Mouse (Mus musculus) megakaryocyte, embryonic 14.5 days (primary cell): Measurements from ENCODE around the gene Tprgl. TPM values are rescaled to one million over a fixed set of nuclear protein-coding genes. Genes with fewer than 3 reads are reported as not detected.

ENCODE experiments used
- H3K27me3 ChIP-seq: replicated peaks from 2 replicates; pipeline ENCODE3; 2012; ENCODE audit warnings: inconsistent platforms
- H3K36me3 ChIP-seq: replicated peaks from 2 replicates; pipeline ENCODE3; 2012; ENCODE audit warnings: low read length, inconsistent platforms, mixed read lengths
- H3K4me1 ChIP-seq: 2 replicates; pipeline ENCODE4 v1.6.1; 2012; ENCODE audit warnings: inconsistent platforms
- H3K4me3 ChIP-seq: replicated peaks from 2 replicates; pipeline ENCODE3; 2012; ENCODE audit warnings: moderate library complexity, mild to moderate bottlenecking, inconsistent platforms
- H3K9me3 ChIP-seq: 2 replicates; pipeline ENCODE4 v1.6.1; 2012; ENCODE audit warnings: inconsistent platforms
- FLI1 ChIP-seq: IDR thresholded peaks from 2 replicates; pipeline ENCODE4 v1.6.1; 2012; ENCODE audit warnings: low read length, inconsistent platforms, mixed read lengths
- GATA1 ChIP-seq: IDR thresholded peaks from 3 replicates; pipeline ENCODE4 v1.6.1; 2012; ENCODE audit warnings: mixed read lengths, low read length, inconsistent platforms, borderline replicate concordance
- polyA plus RNA-seq: library from polyadenylated mRNA; stranded (reverse); fragments of >175 nt; gene quantifications from 2 replicates; pipeline ENCODE4 v1.2.3, GENCODE M21; 2012; ENCODE audit warnings: low replicate concordance; ENCODE audit not compliant: insufficient read depth

The Tprgl gene
- polyA plus RNA-seq, result 89.3 and 116 TPM in 2 replicates

- Histone ChIP-seq H3K4me3 (peak within 1 kb of the TSS; percentile 100), H3K36me3 (peaks cover 38% of the 10 kb centered on the region), H3K9me3 (no peaks in the 10 kb centered on the region), H3K4me1 (peaks cover 41% of the 10 kb centered on the region), H3K27me3 (peaks cover 5% of the 10 kb centered on the region)
- TF ChIP-seq GATA1, result no peak
- TF ChIP-seq FLI1, result peak; percentile 57; the same call in 1 of the 2 replicates
Measured at GRCm38 (mm10) chr4:154160538-154161390, at the start of gene Tprgl. Gene Tprgl, minus strand, starts transcription at chr4:154160666.

GRCm38 (mm10) chr4:154209825-154210224, 49.4 kb upstream of the Tprgl start:
- Histone ChIP-seq H3K4me1 (0 out of 2 replicates have a peak, but pooled peaks cover 6% of the 10 kb centered on the region), H3K9me3 (no peaks in the 10 kb centered on the region), H3K27me3 (peaks cover 39% of the 10 kb centered on the region), H3K36me3 (no peaks in the 10 kb centered on the region), H3K4me3 (no peak overlapping the region)
- no peak for TF ChIP-seq GATA1
- TF ChIP-seq FLI1, result no peak

GRCm38 (mm10) chr4:154209054-154209453, 48.6 kb upstream of the Tprgl start:
- Histone ChIP-seq H3K4me3 (no peak overlapping the region), H3K4me1 (0 out of 2 replicates have a peak, but pooled peaks cover 6% of the 10 kb centered on the region), H3K36me3 (no peaks in the 10 kb centered on the region), H3K9me3 (no peaks in the 10 kb centered on the region), H3K27me3 (peaks cover 38% of the 10 kb centered on the region)
- no peak for TF ChIP-seq FLI1
- TF ChIP-seq GATA1, result no peak

GRCm38 (mm10) chr4:154207261-154207660, 46.8 kb upstream of the Tprgl start:
- H3K4me1 ChIP-seq, result 0 out of 2 replicates have a peak, but pooled peaks cover 6% of the 10 kb centered on the region
- no peak for TF ChIP-seq FLI1
- TF ChIP-seq GATA1, result no peak
- peaks cover 47% of the 10 kb centered on the region for H3K27me3 ChIP-seq
- H3K9me3 ChIP-seq, result no peaks in the 10 kb centered on the region
- no peaks in the 10 kb centered on the region for H3K36me3 ChIP-seq
- H3K4me3 ChIP-seq, result no peak overlapping the region

- H3K27me3 ChIP-seq, result peaks cover 47% of the 10 kb centered on the region
- H3K4me3 ChIP-seq, result peak overlapping the region; percentile 26
- H3K9me3 ChIP-seq, result no peaks in the 10 kb centered on the region
- 0 out of 2 replicates have a peak, but pooled peaks cover 6% of the 10 kb centered on the region for H3K4me1 ChIP-seq
- H3K36me3 ChIP-seq, result no peaks in the 10 kb centered on the region
- TF ChIP-seq GATA1, result no peak
- TF ChIP-seq FLI1, result no peak
Measured at GRCm38 (mm10) chr4:154205392-154205791, 44.9 kb upstream of the Tprgl start.

- no peaks in the 10 kb centered on the region for H3K9me3 ChIP-seq
- H3K27me3 ChIP-seq, result peaks cover 44% of the 10 kb centered on the region
- TF ChIP-seq FLI1 (no peak), GATA1 (no peak)
- H3K36me3 ChIP-seq, result no peaks in the 10 kb centered on the region
- 0 out of 2 replicates have a peak, but pooled peaks cover 6% of the 10 kb centered on the region for H3K4me1 ChIP-seq
- no peak overlapping the region for H3K4me3 ChIP-seq
Measured at GRCm38 (mm10) chr4:154204532-154204931, 44.1 kb upstream of the Tprgl start.

DNA sequence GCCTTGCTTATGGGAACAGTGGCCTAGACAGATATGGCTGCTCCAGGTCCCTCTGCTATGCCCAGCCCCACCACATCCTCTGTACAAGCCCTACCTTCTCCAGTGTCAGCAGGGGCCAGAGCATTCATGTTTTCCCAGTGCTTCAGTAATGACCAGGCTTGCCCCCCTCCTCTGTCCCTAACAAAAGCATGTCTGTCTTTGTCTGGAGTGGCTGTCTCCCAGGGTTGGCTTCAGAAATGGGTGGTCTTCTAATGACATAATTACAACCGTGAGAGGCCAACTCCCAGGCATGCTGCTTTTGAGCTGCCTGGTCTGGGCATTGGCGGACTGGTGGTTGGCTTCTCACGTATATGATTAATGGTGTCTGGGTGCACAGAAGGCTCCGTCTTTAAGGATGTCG, 41.0 kb upstream of the Tprgl start:
- Histone ChIP-seq H3K4me3 (no peak overlapping the region), H3K27me3 (peaks cover 42% of the 10 kb centered on the region), H3K4me1 (0 out of 2 replicates have a peak, but pooled peaks cover 3% of the 10 kb centered on the region), H3K9me3 (no peaks in the 10 kb centered on the region), H3K36me3 (no peaks in the 10 kb centered on the region)
- TF ChIP-seq GATA1, result no peak
- TF ChIP-seq FLI1, result no peak

DNA sequence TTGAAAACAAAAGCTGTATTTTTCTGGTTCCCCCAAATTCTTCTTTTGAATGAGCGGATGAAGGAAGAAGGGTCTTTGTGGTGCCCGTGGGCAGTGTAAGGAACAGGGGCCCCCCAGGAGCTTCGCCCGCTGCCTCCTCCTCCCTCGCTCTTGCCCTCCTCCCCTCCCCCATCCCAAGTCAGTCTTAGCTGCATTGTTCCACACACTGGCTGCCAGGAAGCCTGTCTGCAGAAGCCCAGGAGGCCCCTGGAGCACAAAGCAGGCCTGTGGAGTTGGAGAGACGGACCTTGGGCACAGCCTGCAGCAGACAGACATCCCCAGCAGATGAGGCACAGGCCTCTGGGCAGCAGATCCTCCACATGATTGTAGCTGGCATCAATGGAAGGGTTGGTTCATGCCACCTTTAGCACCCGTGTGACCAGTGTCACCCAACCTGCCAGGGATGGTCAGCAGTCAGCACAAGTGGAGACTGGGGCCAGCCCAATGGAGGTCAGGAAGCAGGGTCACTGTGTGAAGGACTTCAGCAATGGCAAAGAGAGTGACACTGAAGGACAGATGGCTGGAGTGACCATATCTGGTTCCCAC, 38.0 kb upstream of the Tprgl start:
- H3K27me3 ChIP-seq, result peaks cover 30% of the 10 kb centered on the region
- no peaks in the 10 kb centered on the region for H3K4me1 ChIP-seq
- TF ChIP-seq FLI1, result no peak
- peaks cover 14% of the 10 kb centered on the region for H3K9me3 ChIP-seq
- H3K36me3 ChIP-seq, result no peaks in the 10 kb centered on the region
- H3K4me3 ChIP-seq, result no peak overlapping the region

DNA sequence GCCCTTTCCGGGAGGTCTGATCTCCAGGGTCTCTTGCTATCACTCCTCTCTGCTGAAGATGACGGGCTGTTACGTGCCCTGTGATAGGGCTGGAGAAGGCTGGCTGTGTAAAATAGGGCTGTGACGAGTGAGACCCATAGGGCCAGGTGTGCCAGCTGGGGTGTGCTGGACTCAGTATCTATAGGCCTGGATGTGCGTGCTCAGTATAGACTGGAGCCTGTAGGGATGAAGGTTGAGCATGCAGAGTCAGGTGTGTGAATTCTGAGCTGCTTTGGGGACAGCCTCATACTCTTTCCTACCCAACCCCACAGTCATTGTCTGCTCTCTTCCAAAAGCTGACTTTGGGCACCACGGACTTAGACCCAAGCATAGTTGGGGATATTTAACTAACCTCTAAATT, 37.5 kb upstream of the Tprgl start:
- Histone ChIP-seq H3K27me3 (peaks cover 25% of the 10 kb centered on the region), H3K4me1 (no peaks in the 10 kb centered on the region), H3K9me3 (peaks cover 14% of the 10 kb centered on the region), H3K4me3 (peak overlapping the region; percentile 11), H3K36me3 (no peaks in the 10 kb centered on the region)
- no peak for TF ChIP-seq GATA1
- no peak for TF ChIP-seq FLI1

DNA sequence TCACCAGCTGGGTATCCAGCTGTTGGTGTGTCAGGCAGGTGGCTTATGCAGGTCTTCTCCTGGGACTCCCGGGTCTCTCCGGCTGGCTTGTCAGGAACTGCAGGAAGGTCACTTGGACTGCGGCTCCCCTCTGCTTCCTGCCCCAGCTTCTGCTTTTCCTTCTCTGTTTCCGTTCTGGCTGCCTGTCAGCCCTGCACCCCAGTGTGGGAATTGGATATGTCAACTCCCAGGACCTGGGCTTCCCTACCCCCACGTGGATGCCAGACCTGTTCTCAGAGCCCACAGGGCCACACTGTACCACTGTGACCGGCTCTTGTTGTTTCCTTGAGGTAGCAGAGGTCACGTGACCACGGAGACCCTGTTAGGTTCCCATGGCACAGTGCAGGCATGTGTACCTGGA, 28.5 kb upstream of the Tprgl start:
- Histone ChIP-seq H3K4me3 (peak overlapping the region; percentile 42), H3K36me3 (no peaks in the 10 kb centered on the region), H3K4me1 (peaks cover 11% of the 10 kb centered on the region), H3K27me3 (peaks cover 63% of the 10 kb centered on the region), H3K9me3 (peaks cover 2% of the 10 kb centered on the region)
- TF ChIP-seq GATA1 (no peak), FLI1 (no peak)
